Mouse (Mus musculus) kidney, postnatal 0 days (tissue): ENCODE results near the gene Ppp1r35. TPM values are rescaled to one million over a fixed set of nuclear protein-coding genes. Genes with fewer than 3 reads are reported as not detected.

ENCODE experiments used
- ATAC-seq: fragments of 200-750 bp; cut with Nextera tagmentation; replicated peaks from 2 replicates; pipeline ENCODE4 v1.8.0; 2017; ENCODE audit warnings: low read depth, moderate number of reproducible peaks, moderate TSS enrichment, moderate library complexity; ENCODE audit not compliant: low FRiP score
- DNase-seq: peaks from one replicate; pipeline ENCODE4 v3.0.0-alpha.2; 2016; ENCODE audit warnings: low spot score
- H3K27ac ChIP-seq: fragments of 300-500 bp; sonication (generic); 2 replicates; pipeline ENCODE4 v1.5.1; 2014; ENCODE audit warnings: mild to moderate bottlenecking
- H3K27me3 ChIP-seq: fragments of 300-500 bp; sonication (generic); 2 replicates; pipeline ENCODE4 v1.6.1; 2014; ENCODE audit warnings: low read length, mixed read lengths; ENCODE audit not compliant: insufficient read depth
- H3K36me3 ChIP-seq: fragments of 300-500 bp; sonication (generic); 2 replicates; pipeline ENCODE4 v1.6.1; 2014; ENCODE audit warnings: low read length, mixed read lengths; ENCODE audit not compliant: insufficient read depth
- H3K4me1 ChIP-seq: fragments of 300-500 bp; sonication (generic); replicated peaks from 2 replicates; pipeline ENCODE4 v1.6.1; 2014; ENCODE audit warnings: antibody characterized with exemption, low read length, mixed read lengths; ENCODE audit not compliant: insufficient read depth
- H3K4me2 ChIP-seq: fragments of 300-500 bp; sonication (generic); 2 replicates; pipeline ENCODE4 v1.6.1; 2014; ENCODE audit warnings: mild to moderate bottlenecking, low read length, moderate library complexity, mixed read lengths
- H3K4me3 ChIP-seq: fragments of 300-500 bp; sonication (generic); replicated peaks from 2 replicates; pipeline ENCODE4 v1.5.1; 2014; ENCODE audit warnings: low read depth, low read length
- H3K9ac ChIP-seq: fragments of 300-500 bp; sonication (generic); 2 replicates; pipeline ENCODE4 v1.6.1; 2014; ENCODE audit warnings: low read depth, low read length
- H3K9me3 ChIP-seq: fragments of 300-500 bp; sonication (generic); replicated peaks from 2 replicates; pipeline ENCODE4 v1.6.1; 2016; ENCODE audit warnings: low read length, inconsistent platforms, mixed read lengths
- CTCF ChIP-seq: IDR thresholded peaks from 2 replicates; pipeline ENCODE4 v1.5.1; 2016; ENCODE audit warnings: antibody characterized with exemption, low read depth, mild to moderate bottlenecking, moderate library complexity
- WGBS: fragments of 180-500 bp; shearing (Covaris S2); extraction: QIAGEN DNeasy Blood & Tissue Kit; methylation state at CpG from one replicate; pipeline ENCODE4 v1.1.7; 2014; 5-methylcytosine and 5-hydroxymethylcytosine counted together
- polyA plus RNA-seq: library from polyadenylated mRNA; unstranded; fragments of >200 nt; fragmentation: Nextera tagmentation; extraction: Ambion mirVana; gene quantifications from 2 replicates; pipeline ENCODE4 v1.2.1, GENCODE M21; 2015

The Ppp1r35 gene
- polyA plus RNA-seq, 1 experiment from 2014 or later: 32.4 TPM

GRCm38 (mm10) chr5:137751221-137751887, 27.3 kb upstream of the Ppp1r35 start:
- Histone ChIP-seq H3K4me3 (no peak overlapping the region), H3K9ac (no peak overlapping the region), H3K27ac (no peak overlapping the region), H3K9me3 (no peaks in the 10 kb centered on the region), H3K36me3 (peaks cover 24% of the 10 kb centered on the region), H3K4me2 (no peak overlapping the region), H3K27me3 (no peaks in the 10 kb centered on the region), H3K4me1 (peaks cover 13% of the 10 kb centered on the region)
- 92% methylated on average over 13 of the region's 13 CpGs for WGBS
- ATAC-seq: no peak
- TF ChIP-seq CTCF: no peak
- no peak for DNase-seq

GRCm38 (mm10) chr5:137751988-137752387, 26.7 kb upstream of the Ppp1r35 start:
- Histone ChIP-seq H3K9ac (no peak overlapping the region), H3K27me3 (no peaks in the 10 kb centered on the region), H3K9me3 (no peaks in the 10 kb centered on the region), H3K4me1 (peaks cover 13% of the 10 kb centered on the region), H3K4me2 (no peak overlapping the region), H3K4me3 (no peak overlapping the region), H3K36me3 (peaks cover 24% of the 10 kb centered on the region), H3K27ac (no peak overlapping the region)
- no peak for DNase-seq
- no peak for TF ChIP-seq CTCF
- ATAC-seq: no peak
- 79% methylated on average over 6 of the region's 6 CpGs for WGBS

- Histone ChIP-seq H3K4me2 (no peak overlapping the region), H3K27me3 (no peaks in the 10 kb centered on the region), H3K9me3 (no peaks in the 10 kb centered on the region), H3K9ac (no peak overlapping the region), H3K4me1 (peaks cover 10% of the 10 kb centered on the region), H3K36me3 (peaks cover 29% of the 10 kb centered on the region), H3K27ac (no peak overlapping the region), H3K4me3 (no peak overlapping the region)
- TF ChIP-seq CTCF: no peak
- DNase-seq (no peak), ATAC-seq (no peak)
- WGBS: 76% methylated on average over 13 of the region's 13 CpGs
Observed at GRCm38 (mm10) chr5:137753111-137753832, 25.4 kb upstream of the Ppp1r35 start.

GRCm38 (mm10) chr5:137755425-137755824, 23.2 kb upstream of the Ppp1r35 start:
- H3K27me3 ChIP-seq: no peaks in the 10 kb centered on the region
- H3K4me3 ChIP-seq: no peak overlapping the region
- H3K4me1 ChIP-seq: no peaks in the 10 kb centered on the region
- TF ChIP-seq CTCF: no peak
- no peak overlapping the region for H3K9ac ChIP-seq
- H3K27ac ChIP-seq: no peak overlapping the region
- no peaks in the 10 kb centered on the region for H3K9me3 ChIP-seq
- no peak for ATAC-seq
- 82% methylated on average over 5 of the region's 5 CpGs for WGBS
- DNase-seq: no peak
- H3K4me2 ChIP-seq: no peak overlapping the region
- peaks cover 39% of the 10 kb centered on the region for H3K36me3 ChIP-seq

GRCm38 (mm10) chr5:137756106-137756505, 22.5 kb upstream of the Ppp1r35 start:
- Histone ChIP-seq H3K9ac (no peak overlapping the region), H3K27ac (no peak overlapping the region), H3K36me3 (peaks cover 39% of the 10 kb centered on the region), H3K4me2 (no peak overlapping the region), H3K27me3 (no peaks in the 10 kb centered on the region), H3K4me1 (no peaks in the 10 kb centered on the region), H3K4me3 (no peak overlapping the region), H3K9me3 (no peaks in the 10 kb centered on the region)
- DNase-seq (no peak), ATAC-seq (no peak)
- no peak for TF ChIP-seq CTCF
- 85% methylated on average over 3 of the region's 3 CpGs for WGBS

- H3K9me3 ChIP-seq: no peaks in the 10 kb centered on the region
- no peak overlapping the region for H3K27ac ChIP-seq
- H3K4me1 ChIP-seq: no peaks in the 10 kb centered on the region
- ATAC-seq (peak; percentile 12; the same call in 1 of the 2 replicates), DNase-seq (peak; percentile 86)
- no peak overlapping the region for H3K4me2 ChIP-seq
- H3K36me3 ChIP-seq: peaks cover 29% of the 10 kb centered on the region
- WGBS: 46% methylated on average over 10 of the region's 10 CpGs
- TF ChIP-seq CTCF: peak; percentile 97
- no peak overlapping the region for H3K4me3 ChIP-seq
- no peaks in the 10 kb centered on the region for H3K27me3 ChIP-seq
- no peak overlapping the region for H3K9ac ChIP-seq
Observed at GRCm38 (mm10) chr5:137756882-137757661, 21.6 kb upstream of the Ppp1r35 start.
